Mouse (Mus musculus): ENCODE results near the gene Oas2.

GRCm38 (mm10) chr5:120781646-120782045 lies 32.0 kb upstream of the Oas2 start:
- no peak for TF ChIP-seq EP300 (IDR thresholded peaks at IDR 0.05; ENCODE audit: low read depth)
- TF ChIP-seq CTCF (IDR thresholded peaks at IDR 0.05; ENCODE audit: low read depth) = peak; percentile 6; the same call in 1 of the 2 replicates
